Mouse (Mus musculus) myocyte (in vitro differentiated cells): ENCODE data around the gene Cyp2b19. TPM values are rescaled to one million over a fixed set of nuclear protein-coding genes. Genes with fewer than 3 reads are reported as not detected.

Source experiments
- H3K27me3 ChIP-seq: one replicate; pipeline ENCODE4 v1.6.1; 2011; ENCODE audit not compliant: control insufficient read depth, insufficient read depth, insufficient read length
- H3K36me3 ChIP-seq: one replicate; pipeline ENCODE4 v1.6.1; 2011; ENCODE audit not compliant: control insufficient read depth, insufficient read depth
- H3K4me2 ChIP-seq: one replicate; pipeline ENCODE4 v1.6.1; 2011; ENCODE audit warnings: low read depth, control low read depth
- H3K4me3 ChIP-seq: one replicate; pipeline ENCODE4 v1.5.1; 2011; ENCODE audit warnings: mild to moderate bottlenecking, control low read depth, moderate library complexity
- H3K79me2 ChIP-seq: one replicate; pipeline ENCODE4 v1.6.1; 2011; ENCODE audit not compliant: control insufficient read depth, insufficient read depth
- H3ac ChIP-seq: one replicate; pipeline ENCODE4 v1.6.1; 2011; ENCODE audit not compliant: control insufficient read depth, insufficient read length
- CEBPB ChIP-seq: IDR thresholded peaks from 2 replicates; pipeline ENCODE4 v1.6.1; 2011; ENCODE audit warnings: mild to moderate bottlenecking, moderate library complexity; ENCODE audit not compliant: poor library complexity, insufficient read depth, severe bottlenecking
- E2F4 ChIP-seq: IDR thresholded peaks from one replicate; pipeline ENCODE4 v1.6.1; 2011; ENCODE audit warnings: mild to moderate bottlenecking, control low read depth, moderate library complexity; ENCODE audit not compliant: insufficient read depth
- MAX ChIP-seq: IDR thresholded peaks from one replicate; pipeline ENCODE4 v1.6.1; 2011; ENCODE audit warnings: low read depth, mild to moderate bottlenecking, control low read depth
- MYOD1 ChIP-seq, 3 experiments: IDR thresholded peaks; one replicate each; pipeline ENCODE4 v1.6.1; 2011; ENCODE audit warnings: control low read depth in 2 of 3, low read depth in 2 of 3, mild to moderate bottlenecking in 2 of 3, moderate library complexity in 1 of 3; ENCODE audit not compliant: insufficient read length in 2 of 3, control insufficient read depth in 1 of 3
- MYOG ChIP-seq, 3 experiments: IDR thresholded peaks; one replicate each; pipeline ENCODE4 v1.6.1; 2011; ENCODE audit warnings: control low read depth in 2 of 3, low read depth in 2 of 3, mild to moderate bottlenecking in 2 of 3; ENCODE audit not compliant: insufficient read length in 2 of 3, control insufficient read depth in 1 of 3, insufficient read depth in 1 of 3
- POLR2A ChIP-seq: IDR thresholded peaks from one replicate; pipeline ENCODE4 v1.6.1; 2011; ENCODE audit warnings: low read depth, mild to moderate bottlenecking, control low read depth, moderate library complexity; ENCODE audit not compliant: insufficient read length
- POLR2AphosphoS2 ChIP-seq: IDR thresholded peaks from one replicate; pipeline ENCODE4 v1.6.1; 2011; ENCODE audit warnings: low read depth, control low read depth; ENCODE audit not compliant: insufficient read length
- REST ChIP-seq: IDR thresholded peaks from one replicate; pipeline ENCODE4 v1.6.1; 2011; ENCODE audit warnings: mild to moderate bottlenecking, control low read depth, moderate library complexity; ENCODE audit not compliant: insufficient read depth, insufficient read length
- SRF ChIP-seq: IDR thresholded peaks from one replicate; pipeline ENCODE4 v1.6.1; 2011; ENCODE audit warnings: low read depth; ENCODE audit not compliant: control insufficient read depth, insufficient read length
- TCF12 ChIP-seq: IDR thresholded peaks from one replicate; pipeline ENCODE4 v1.6.1; 2011; ENCODE audit warnings: mild to moderate bottlenecking, control low read depth; ENCODE audit not compliant: poor library complexity, insufficient read depth, severe bottlenecking
- TCF3 ChIP-seq: IDR thresholded peaks from one replicate; pipeline ENCODE4 v1.6.1; 2011; ENCODE audit warnings: low read depth, control low read depth; ENCODE audit not compliant: insufficient read length
- USF1 ChIP-seq: IDR thresholded peaks from one replicate; pipeline ENCODE4 v1.6.1; 2011; ENCODE audit warnings: low read depth, mild to moderate bottlenecking, control low read depth, moderate library complexity
- polyA plus RNA-seq: library from polyadenylated mRNA; unstranded; fragments of >200 nt; fragmentation: generic; extraction: Trizol; gene quantifications from one replicate; pipeline ENCODE4 v1.2.1, GENCODE M21; 2012; ENCODE audit warnings: missing spikeins

Cyp2b19 gene
- polyA plus RNA-seq, 1 experiment = not detected

DNA sequence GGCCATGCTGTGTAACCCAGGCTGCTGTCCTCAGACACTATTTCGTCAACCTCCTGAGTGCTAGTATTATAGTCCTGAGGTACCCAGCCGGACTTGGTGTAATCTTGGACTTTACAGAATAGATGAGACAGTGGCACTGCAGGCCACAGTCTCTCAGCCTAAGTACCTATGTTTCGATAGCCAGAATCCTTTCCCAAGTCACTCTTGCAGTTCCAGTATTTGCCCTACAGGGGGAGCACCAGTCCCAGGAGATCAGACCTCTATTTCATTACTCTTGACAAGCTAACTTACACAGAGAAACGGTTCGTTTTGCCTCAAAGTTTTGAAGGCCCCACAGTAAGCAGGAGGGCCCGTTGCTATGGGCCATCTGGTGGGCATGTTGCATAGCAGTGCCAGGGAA lies 21.5 kb downstream of the Cyp2b19 start:
- Histone ChIP-seq H3K36me3 (no peaks in the 10 kb centered on the region), H3K79me2 (no peaks in the 10 kb centered on the region), H3K4me2 (no peak overlapping the region), H3K27me3 (no peaks in the 10 kb centered on the region), H3K4me3 (no peak overlapping the region), H3ac (no peak overlapping the region)
- no peak for TF ChIP-seq POLR2AphosphoS2
- TF ChIP-seq SRF = no peak
- no peak for TF ChIP-seq TCF12
- TF ChIP-seq CEBPB = no peak
- TF ChIP-seq E2F4 = no peak
- TF ChIP-seq MAX = no peak
- TF ChIP-seq REST = no peak

DNA sequence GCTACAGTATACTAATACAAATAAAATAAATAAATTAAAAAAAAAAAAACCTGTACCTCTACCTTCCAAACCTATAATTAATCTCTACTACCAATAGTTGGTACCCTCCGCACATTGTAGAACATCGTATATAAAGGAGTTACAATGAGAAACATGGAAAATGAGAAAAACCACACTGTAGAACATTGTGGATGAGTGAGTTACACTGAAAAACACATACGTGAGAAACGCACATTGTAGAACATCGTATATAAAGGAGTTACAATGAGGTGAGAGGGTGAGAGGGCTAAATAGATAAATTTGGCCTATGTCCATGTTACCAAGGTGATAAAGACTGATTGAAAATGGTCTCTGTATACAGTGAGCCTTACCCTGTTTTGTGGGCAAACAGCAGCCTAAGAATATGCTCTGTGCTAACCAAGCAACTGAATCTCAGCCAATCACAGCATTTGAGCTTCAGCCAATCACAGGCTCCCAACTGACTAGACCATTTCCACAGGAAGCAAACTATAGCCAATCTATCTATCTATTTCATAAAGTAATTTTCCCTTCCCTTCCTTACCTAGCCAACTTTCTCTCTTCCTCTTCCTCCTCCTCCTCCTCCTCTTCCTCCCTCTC lies 23.0 kb downstream of the Cyp2b19 start:
- Histone ChIP-seq H3K4me3 (no peak overlapping the region), H3K79me2 (no peaks in the 10 kb centered on the region), H3K36me3 (no peaks in the 10 kb centered on the region), H3K4me2 (no peak overlapping the region), H3ac (no peak overlapping the region), H3K27me3 (no peaks in the 10 kb centered on the region)
- TF ChIP-seq TCF12 = no peak

DNA sequence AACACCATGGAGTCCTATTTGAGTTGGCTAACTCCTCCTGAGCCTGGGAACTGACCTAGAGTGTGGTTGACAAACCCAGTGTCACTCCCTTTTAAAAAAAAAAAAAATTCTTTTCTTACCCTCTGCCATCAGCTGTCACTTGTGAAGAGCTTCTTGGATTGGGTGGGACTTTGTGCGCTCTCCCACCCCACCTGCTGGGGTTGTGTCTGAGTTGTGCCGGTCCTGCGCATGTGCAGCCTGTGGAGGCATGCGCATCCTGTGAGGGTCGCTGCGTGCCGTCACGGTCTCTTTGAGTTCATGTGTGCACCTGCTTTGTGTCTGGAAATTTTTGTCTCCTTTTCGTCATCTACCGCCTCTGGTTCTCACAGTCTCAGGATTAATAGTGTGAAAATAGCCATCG lies 23.6 kb downstream of the Cyp2b19 start:
- Histone ChIP-seq H3K4me3 (no peak overlapping the region), H3ac (no peak overlapping the region), H3K79me2 (no peaks in the 10 kb centered on the region), H3K36me3 (no peaks in the 10 kb centered on the region), H3K4me2 (no peak overlapping the region), H3K27me3 (no peaks in the 10 kb centered on the region)
- no peak for TF ChIP-seq POLR2A
- TF ChIP-seq TCF3 = no peak
- TF ChIP-seq POLR2AphosphoS2 = no peak
- TF ChIP-seq REST = no peak
- TF ChIP-seq TCF12 = no peak
- no peak for TF ChIP-seq USF1
- no peak for TF ChIP-seq MAX
- no peak for TF ChIP-seq CEBPB
- no peak for TF ChIP-seq MYOD1 (IDR thresholded peaks at IDR 0.05; ENCODE audit: control insufficient read depth in 1 of 3, insufficient read length in 2 of 3, low read depth in 2 of 3)
- TF ChIP-seq MYOG (IDR thresholded peaks at IDR 0.05; ENCODE audit: control insufficient read depth in 1 of 3, insufficient read depth in 1 of 3, insufficient read length in 2 of 3, low read depth in 2 of 3) = no peak
- TF ChIP-seq SRF = no peak
- no peak for TF ChIP-seq E2F4

DNA sequence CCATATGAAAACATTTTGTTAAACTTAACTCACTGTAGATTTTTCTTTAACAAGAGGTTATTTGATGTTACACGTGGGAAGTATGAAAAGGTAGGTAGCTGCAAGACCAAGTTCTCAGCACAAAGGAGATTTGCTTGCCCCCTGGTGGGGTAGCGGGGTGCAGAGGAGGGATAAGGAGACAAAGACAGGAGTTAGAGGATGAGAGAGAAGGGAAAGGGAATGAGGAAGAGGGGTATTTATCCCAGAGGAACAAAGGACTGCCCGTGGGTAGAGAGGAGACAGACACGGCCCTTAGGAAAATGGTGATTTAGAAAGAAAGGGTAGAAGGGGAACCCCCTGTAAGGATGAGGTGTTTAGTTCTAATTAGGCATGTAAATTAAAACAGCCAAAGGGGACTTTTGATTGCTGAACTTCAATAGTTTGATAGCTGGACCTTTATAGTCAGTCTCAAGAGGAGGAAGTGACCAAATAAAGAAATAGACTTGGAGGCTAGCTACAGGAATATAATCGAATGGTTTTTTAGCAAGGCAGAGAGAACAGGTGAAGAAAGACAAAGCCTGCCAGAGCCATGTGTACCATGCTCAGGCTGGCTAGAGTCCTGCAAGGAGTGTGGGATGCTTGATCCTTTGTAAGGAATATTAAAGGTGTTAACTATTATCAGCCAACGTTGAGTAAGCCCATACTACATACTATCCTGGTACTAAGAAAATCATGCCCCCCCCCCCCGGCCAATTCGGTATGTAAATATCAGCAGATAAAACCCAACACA lies 24.2 kb downstream of the Cyp2b19 start:
- TF ChIP-seq TCF3 (no peak), E2F4 (no peak), REST (no peak)
- Histone ChIP-seq H3K27me3 (no peaks in the 10 kb centered on the region), H3ac (no peak overlapping the region), H3K79me2 (no peaks in the 10 kb centered on the region), H3K36me3 (no peaks in the 10 kb centered on the region), H3K4me3 (no peak overlapping the region), H3K4me2 (no peak overlapping the region)

DNA sequence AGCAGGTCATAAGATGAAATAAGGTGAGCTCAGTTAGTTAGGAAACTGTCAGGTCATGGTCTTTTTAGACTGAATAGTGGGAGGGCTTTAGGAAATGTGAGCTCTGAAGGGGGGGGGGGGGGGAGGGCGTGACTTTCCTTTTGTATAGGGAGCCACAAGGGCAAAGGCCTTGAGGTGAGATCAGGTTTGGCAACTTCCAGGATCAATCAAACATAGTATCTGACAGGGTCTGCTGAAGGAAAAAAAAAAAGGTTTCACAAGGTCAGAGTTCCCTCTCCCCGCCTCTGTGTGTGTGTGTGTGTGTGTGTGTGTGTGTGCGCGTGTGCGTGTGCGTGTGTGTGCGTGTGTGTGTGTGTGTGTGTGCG lies 24.8 kb downstream of the Cyp2b19 start:
- TF ChIP-seq MYOG (IDR thresholded peaks at IDR 0.05; ENCODE audit: control insufficient read depth in 1 of 3, insufficient read depth in 1 of 3, insufficient read length in 2 of 3, low read depth in 2 of 3) (no peak), TCF3 (no peak), POLR2AphosphoS2 (no peak), SRF (no peak)
- Histone ChIP-seq H3K79me2 (no peaks in the 10 kb centered on the region), H3ac (no peak overlapping the region), H3K4me2 (no peak overlapping the region), H3K4me3 (no peak overlapping the region), H3K36me3 (no peaks in the 10 kb centered on the region), H3K27me3 (no peaks in the 10 kb centered on the region)
